Mouse (Mus musculus): ENCODE measurements around the gene Dnaja4.
"Not testable (repeated sequence)": the region's sequence is repeated elsewhere in the genome, so short reads cannot be mapped to it uniquely, and the experiment has no call there.

Dnaja4 gene

DNA sequence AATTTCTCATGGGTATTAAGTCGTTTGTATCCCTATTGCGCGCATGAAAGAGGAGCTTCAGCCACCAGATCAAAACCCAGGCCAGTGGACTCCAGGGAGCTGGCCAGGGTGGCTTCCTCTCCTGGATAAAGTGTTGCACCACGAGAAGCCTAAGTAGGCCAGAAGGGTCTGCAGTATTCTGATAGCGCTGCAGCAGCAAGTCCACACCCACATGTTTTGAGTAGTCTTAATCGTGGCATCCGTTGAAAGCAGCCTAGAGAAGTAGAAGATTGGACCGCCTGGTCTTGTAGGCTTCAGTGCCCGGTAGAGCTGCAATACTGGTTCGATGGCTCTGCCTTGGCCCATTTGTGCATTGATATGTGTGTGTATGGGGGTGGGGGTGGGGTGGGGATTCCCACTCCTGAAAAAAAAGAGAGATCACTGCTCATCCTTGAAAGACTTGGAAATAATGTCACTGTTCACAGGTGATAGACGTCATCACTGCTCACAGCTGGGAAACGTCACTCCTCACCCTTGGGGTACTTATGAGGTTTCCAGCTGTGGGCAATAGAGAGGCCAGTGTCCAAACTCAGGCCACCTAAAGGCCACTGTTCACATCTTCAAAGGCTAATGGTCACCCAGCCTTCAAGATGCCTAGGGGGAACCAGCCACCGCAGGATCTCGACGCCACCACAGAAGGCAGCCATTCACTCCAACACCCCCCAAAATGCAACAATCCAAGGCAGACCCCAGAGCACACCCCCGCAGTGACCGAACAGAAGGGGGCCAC lies at the start of gene Dnaja4:
Gene Dnaja4 (plus strand): TSS at position 556 of the 769 bp plus-strand sequence.
- in situ Hi-C loops (cut with MboI, MseI), result no loop called here

GRCm38 (mm10) chr9:54649360-54649759 lies 49.3 kb upstream of the Dnaja4 start:
- in situ Hi-C loops (cut with MboI, MseI), result no loop called here

- in situ Hi-C loops (cut with MboI, MseI), result loop anchor here (25.0 kb wide), 1 partner anchor 665 kb away; the partner anchor contains the start of gene Elmod1
Observed at GRCm38 (mm10) chr9:54652778-54653177, 45.9 kb upstream of the Dnaja4 start.

DNA sequence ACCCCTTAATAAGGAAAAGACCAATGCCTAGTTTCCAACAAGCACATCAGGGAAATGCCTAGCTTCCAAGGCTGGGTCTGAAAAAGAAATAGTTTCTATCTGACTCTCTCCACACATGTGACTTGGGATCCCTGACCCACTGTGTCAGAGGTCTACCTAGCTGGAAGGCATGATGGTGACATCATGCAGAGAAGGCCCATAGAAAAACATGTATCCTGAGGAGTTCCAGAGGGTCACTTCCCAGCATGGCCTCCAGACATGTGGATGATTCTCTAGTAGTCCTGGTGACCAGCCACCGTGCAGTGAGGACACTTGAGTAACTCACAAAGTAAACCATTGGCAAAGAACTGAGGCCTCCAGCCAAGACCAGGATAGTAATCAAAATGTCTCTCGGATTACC lies 42.8 kb upstream of the Dnaja4 start:
- in situ Hi-C loops (cut with MboI, MseI), result loop anchor here (25.0 kb wide), 1 partner anchor 669 kb away; the partner anchor contains the start of gene Elmod1

GRCm38 (mm10) chr9:54656402-54656801 lies 42.3 kb upstream of the Dnaja4 start:
- in situ Hi-C loops (cut with MboI, MseI), result loop anchor here (25.0 kb wide), 1 partner anchor 669 kb away; the partner anchor contains the start of gene Elmod1

DNA sequence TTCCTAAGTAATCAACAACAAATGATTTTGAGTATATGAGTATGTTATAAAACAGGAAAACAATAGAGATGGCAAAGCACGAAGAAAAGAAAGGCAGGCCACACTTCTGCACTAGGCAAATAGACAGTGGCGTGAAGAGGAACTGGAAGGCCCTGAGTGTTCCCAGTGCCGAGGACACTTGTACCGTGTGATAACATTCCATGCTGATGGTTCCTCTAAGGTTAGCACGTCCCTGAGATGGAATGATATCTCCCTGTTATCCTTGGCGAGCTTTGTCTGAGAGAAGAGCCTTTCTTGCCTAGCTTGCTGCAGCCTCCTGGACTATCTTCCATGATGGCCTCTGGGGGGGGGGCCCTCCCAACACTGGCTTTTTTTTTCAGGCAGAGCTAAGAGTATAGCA lies 39.9 kb upstream of the Dnaja4 start:
- in situ Hi-C loops (cut with MboI, MseI), result loop anchor here (25.0 kb wide), 1 partner anchor 671 kb away; the partner anchor contains the start of gene Elmod1

DNA sequence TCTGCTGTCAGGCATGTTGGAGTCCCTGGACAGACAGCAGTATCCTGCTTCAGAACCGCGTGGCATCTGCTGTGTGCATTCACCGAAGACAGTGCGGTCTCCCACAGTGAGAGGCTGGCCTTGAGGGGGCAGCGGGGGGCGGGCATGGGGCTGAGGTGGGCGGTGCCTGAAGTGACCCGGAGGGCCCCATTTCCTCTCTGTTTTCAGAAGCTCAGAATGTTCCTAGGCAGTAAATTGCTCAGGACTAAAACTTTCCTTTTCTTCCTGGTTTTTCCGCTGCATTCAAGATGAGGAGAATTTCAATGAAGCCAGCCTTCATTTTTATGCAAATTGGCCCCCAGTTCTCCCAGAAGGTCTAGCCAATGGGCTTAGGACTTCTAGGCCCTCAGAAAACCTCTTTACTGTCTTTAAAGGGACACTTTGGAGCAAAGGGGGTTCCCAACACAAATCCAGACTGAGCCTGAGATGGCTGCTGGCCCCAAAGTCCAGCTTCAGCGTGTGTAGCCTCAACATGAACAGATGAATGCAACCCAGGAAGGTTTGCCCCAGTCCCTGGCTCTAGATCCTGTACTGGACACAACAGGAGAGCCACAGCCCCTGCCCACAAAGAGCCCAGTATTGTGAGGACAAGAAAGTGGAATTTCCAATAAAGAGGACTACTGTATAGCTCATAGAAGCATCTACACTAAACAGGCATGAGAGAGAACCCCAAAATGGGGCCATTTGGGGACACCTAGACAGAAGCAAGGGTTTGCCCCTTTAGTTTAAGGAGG lies 36.9 kb upstream of the Dnaja4 start, which contains the start of gene Acsbg1:
Gene Acsbg1 (minus strand): TSS at position 266 of the 773 bp plus-strand sequence.
- in situ Hi-C loops (cut with MboI, MseI), result loop anchor here (25.0 kb wide), 1 partner anchor 674 kb away; the partner anchor contains the start of gene Elmod1

DNA sequence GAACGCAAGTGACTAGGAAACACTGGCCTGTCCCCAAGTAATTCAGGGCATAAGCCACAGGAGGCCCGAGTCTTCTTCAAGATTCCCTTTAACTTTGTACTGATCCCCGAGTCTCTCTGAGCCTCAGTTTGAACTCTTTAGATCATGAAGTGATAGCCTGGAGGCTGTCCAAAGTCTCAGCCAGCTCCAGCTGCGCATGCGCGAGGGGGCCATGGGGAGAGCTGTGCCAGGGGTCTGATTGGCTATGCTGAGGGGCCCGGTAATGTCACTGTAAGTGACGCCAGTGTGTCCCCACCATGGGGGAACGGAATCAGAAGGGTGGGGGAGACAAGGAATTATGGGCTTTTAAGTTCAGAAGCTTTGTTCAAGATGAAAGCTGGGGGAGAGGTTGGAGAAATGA lies 34.3 kb upstream of the Dnaja4 start:
- in situ Hi-C loops (cut with MboI, MseI), result loop anchor here (25.0 kb wide), 1 partner anchor 677 kb away; the partner anchor contains the start of gene Elmod1

- in situ Hi-C loops (cut with MboI, MseI), result loop anchor here (25.0 kb wide), 1 partner anchor 679 kb away; the partner anchor contains the start of gene Elmod1
Observed at GRCm38 (mm10) chr9:54666116-54666515, 32.6 kb upstream of the Dnaja4 start.

DNA sequence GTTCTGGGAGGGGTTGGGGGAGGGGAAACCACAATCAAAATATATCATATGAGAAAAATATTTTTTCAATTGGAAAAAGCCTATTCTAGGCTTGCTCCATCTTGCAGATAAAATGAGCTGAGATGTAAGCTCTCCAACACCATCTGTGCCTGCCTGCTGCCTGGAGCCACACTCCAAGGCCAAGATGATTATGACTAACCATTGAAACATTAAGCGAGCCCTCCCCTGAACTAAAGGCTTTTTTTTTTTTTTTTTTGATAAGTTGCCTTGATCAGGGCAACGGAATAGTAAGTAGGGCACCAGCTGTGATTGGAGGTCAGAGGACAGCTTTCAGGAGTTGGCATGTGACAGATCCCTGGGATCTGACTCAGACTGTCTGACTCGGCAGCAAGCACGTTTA lies 30.2 kb upstream of the Dnaja4 start:
- in situ Hi-C loops (cut with MboI, MseI), result loop anchor here (25.0 kb wide), 1 partner anchor 681 kb away; the partner anchor contains the start of gene Elmod1

DNA sequence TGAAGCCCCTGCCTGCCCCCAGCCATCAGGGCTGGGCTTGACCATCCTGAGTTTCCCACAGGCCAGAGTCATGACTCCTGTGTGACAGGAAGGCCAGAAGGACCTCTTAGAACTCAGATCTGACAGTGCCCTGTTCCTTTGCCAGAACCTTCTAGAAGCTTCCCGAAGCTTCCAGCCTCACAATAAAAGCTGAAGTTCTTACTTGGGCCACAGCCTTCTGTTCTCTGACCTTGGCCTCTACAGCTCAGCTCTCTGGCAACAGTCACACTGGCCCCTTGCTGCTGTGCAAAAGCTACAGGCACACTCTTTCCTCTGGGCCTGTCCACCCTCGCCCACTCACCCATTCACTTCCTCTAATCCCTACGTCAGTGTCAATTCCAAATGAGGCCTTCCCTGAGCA lies 26.7 kb upstream of the Dnaja4 start:
- in situ Hi-C loops (cut with MboI, MseI), result loop anchor here (25.0 kb wide), 1 partner anchor 685 kb away; the partner anchor contains the start of gene Elmod1

- in situ Hi-C loops (cut with MboI, MseI), result loop anchor here (25.0 kb wide), 1 partner anchor 687 kb away; the partner anchor contains the start of gene Elmod1
Observed at GRCm38 (mm10) chr9:54673887-54674286, 24.8 kb upstream of the Dnaja4 start.

GRCm38 (mm10) chr9:54676531-54676986 lies 22.1 kb upstream of the Dnaja4 start:
- in situ Hi-C loops (cut with MboI, MseI), result loop anchor here (5.0 kb wide), 1 partner anchor 59 kb away; no protein-coding TSS in a partner anchor

GRCm38 (mm10) chr9:54682846-54683245 lies 15.8 kb upstream of the Dnaja4 start:
- in situ Hi-C loops (cut with MboI, MseI), result no loop called here

- in situ Hi-C loops (cut with MboI, MseI), result no loop called here
Observed at GRCm38 (mm10) chr9:54683814-54684605, 14.7 kb upstream of the Dnaja4 start.

DNA sequence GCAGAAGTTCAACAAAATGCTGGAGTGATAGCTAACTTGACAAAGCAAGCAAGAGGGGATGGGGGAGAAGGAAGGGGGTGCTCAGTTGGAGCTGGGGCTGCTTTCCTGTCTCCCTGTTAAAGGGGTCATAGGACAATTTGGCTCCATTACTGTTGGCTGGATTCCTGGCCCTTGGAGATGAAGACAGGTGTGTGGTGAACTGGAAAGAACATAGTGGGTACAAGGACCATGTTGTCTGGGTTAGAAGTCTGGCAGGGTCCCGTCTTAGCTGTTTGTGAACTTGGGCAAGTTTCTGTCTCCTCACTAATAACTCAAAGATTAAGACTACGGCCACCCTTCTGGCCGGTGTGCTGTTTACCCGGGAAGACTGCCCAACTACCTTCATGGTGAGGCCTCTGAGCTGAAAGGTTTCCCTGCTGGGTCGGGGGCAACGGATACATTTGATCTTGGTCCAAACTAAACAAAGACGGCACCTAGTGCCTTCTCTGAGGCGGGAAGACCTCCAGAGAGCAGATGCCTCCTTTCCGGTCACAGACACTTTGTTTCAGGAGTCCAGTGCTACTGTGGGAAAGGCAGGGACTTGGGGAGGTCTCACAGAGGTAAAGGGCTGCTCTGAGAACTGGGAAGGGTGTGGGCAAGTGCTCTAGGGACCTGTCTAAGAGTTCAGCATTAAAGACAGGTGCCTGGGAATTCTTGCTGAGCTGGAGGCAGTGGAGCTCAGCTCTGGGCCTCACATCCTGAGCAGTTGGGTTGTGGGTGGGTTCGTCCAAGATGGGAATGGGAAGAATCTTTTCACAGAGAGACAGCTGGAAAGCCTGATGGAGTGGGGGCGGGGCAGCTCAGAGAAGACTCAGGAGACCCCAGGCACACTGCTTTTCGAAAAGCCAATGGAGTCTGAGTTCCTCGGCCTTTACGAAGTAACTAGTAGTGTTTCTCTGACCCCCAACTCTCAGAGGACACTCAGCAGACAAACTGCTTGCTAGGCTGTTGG lies 11.1 kb upstream of the Dnaja4 start:
- in situ Hi-C loops (cut with MboI, MseI), result no loop called here

DNA sequence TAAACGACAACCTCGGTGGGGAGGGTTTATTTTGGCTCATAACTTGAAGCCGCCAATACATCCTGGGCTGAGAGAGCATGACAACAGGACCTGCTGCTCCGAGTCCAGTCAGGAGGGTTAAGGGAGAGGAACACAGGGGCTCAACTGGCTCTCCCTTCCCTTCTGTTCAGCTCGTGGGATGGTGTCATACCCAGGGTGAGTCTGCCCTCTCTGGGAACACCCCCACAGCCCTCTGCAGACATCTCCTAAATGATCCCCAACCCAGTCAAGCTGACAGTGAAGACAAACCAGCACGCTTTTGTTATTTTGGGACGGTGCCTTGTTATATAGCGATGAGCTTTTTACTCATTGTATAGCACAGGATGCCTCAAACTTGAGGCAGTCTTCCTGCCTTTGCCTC lies 9.2 kb upstream of the Dnaja4 start:
- in situ Hi-C loops (cut with MboI, MseI), result no loop called here

GRCm38 (mm10) chr9:54690697-54691096 lies 8.0 kb upstream of the Dnaja4 start:
- in situ Hi-C loops (cut with MboI, MseI), result not testable (repeated sequence)

DNA sequence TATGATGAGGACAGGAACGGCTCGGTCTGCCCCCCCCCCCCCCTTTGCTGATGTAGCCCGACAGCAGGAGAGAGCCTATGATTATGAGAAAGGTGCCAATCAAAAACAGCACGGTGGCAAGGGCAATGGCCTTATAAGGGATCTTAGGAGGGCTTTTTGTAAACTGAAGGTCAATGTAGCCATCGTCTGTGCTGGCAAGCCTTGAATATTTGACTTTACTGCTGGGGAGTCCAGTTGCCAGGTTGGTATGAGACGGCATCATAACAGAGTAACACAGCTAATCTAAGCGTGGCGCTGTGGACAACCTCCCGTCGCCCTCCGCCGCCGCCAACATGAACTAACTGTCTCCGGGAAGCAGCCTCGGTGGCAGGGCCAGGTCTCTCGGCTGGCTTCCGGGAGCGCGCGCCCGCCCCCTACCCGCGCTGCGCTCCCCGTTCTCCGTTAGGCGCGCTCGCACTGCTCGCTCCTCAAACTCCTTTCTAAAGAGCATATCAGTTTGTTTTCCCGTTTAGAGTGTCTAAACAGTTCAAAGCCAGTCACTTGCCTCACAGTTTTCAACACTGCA lies 7.3 kb upstream of the Dnaja4 start:
- in situ Hi-C loops (cut with MboI, MseI), result not testable (repeated sequence)

GRCm38 (mm10) chr9:54699087-54699344 lies 343 bp downstream of the Dnaja4 start:
- in situ Hi-C loops (cut with MboI, MseI), result no loop called here
